Mouse (Mus musculus) embryonic facial prominence, embryonic 14.5 days (tissue): ENCODE measurements around the gene Irf2. TPM values are rescaled to one million over a fixed set of nuclear protein-coding genes. Genes with fewer than 3 reads are reported as not detected.

Experiments used
- ATAC-seq: fragments of 200-750 bp; cut with Nextera tagmentation; 2 replicates; pipeline ENCODE4 v1.8.0; 2017; ENCODE audit warnings: low read depth, moderate number of reproducible peaks, moderate TSS enrichment
- DNase-seq: peaks from one replicate; pipeline ENCODE4 v3.0.0-alpha.2; 2015; ENCODE audit warnings: low spot score
- H3K27ac ChIP-seq: fragments of 300-500 bp; sonication (generic); replicated peaks from 2 replicates; pipeline ENCODE4 v1.5.1; 2014; ENCODE audit warnings: low read depth, mild to moderate bottlenecking, low read length, moderate library complexity
- H3K27me3 ChIP-seq: fragments of 300-500 bp; sonication (generic); replicated peaks from 2 replicates; pipeline ENCODE4 v1.6.1; 2014; ENCODE audit warnings: low read length; ENCODE audit not compliant: control insufficient read depth, insufficient read depth
- H3K36me3 ChIP-seq: fragments of 300-500 bp; sonication (generic); 2 replicates; pipeline ENCODE4 v1.6.1; 2014; ENCODE audit warnings: low read length, mixed read lengths; ENCODE audit not compliant: control insufficient read depth, insufficient read depth
- H3K4me1 ChIP-seq: fragments of 300-500 bp; sonication (generic); 2 replicates; pipeline ENCODE4 v1.6.1; 2014; ENCODE audit warnings: antibody characterized with exemption, low read length; ENCODE audit not compliant: control insufficient read depth, insufficient read depth
- H3K4me2 ChIP-seq: fragments of 300-500 bp; sonication (generic); 2 replicates; pipeline ENCODE4 v1.6.1; 2014; ENCODE audit warnings: low read depth, mild to moderate bottlenecking, low read length, moderate library complexity, mixed read lengths
- H3K4me3 ChIP-seq: fragments of 300-500 bp; sonication (generic); 2 replicates; pipeline ENCODE4 v1.5.1; 2014; ENCODE audit warnings: low read depth, mild to moderate bottlenecking, low read length
- H3K9ac ChIP-seq: fragments of 300-500 bp; sonication (generic); 2 replicates; pipeline ENCODE4 v1.6.1; 2014; ENCODE audit warnings: low read depth, mild to moderate bottlenecking, low read length, moderate library complexity, mixed read lengths
- H3K9me3 ChIP-seq: fragments of 300-500 bp; sonication (generic); 2 replicates; pipeline ENCODE4 v1.6.1; 2016; ENCODE audit warnings: low read length; ENCODE audit not compliant: control insufficient read depth
- WGBS: fragments of 180-500 bp; shearing (Covaris S2); extraction: QIAGEN DNeasy Blood & Tissue Kit; methylation state at CpG from one replicate; pipeline ENCODE4 v1.1.7; 2014; 5-methylcytosine and 5-hydroxymethylcytosine counted together
- polyA plus RNA-seq: library from polyadenylated mRNA; unstranded; fragments of >200 nt; fragmentation: Nextera tagmentation; extraction: Ambion mirVana; gene quantifications from 2 replicates; pipeline ENCODE4 v1.2.1, GENCODE M21; 2014

The Irf2 gene
- polyA plus RNA-seq, 1 experiment from 2014 or later = 15.3 TPM

DNA sequence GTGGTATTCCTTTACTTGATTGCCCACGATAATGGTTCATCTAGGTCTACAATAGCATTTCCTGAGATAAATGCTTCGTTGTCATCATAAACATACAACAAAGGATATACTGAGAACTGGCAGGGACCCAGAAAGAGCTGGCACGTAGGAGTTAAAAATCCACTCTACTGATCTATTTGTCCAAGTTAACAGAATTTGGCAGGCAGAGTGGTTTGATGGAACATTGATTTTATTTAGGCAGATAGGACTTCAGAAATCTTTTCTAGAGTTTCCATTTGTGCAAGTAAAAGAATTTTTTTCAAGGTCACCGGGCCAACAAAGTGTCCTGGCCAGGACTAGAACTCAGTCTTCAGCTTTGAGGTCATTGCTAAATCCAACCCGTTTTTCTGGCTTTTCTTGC lies 98.5 kb downstream of the Irf2 start:
- no peak overlapping the region for H3K9ac ChIP-seq
- DNase-seq (no peak), ATAC-seq (no peak)
- no peak overlapping the region for H3K4me2 ChIP-seq
- 88% methylated on average over 5 of the region's 5 CpGs for WGBS
- H3K27me3 ChIP-seq = no peaks in the 10 kb centered on the region
- peaks cover 21% of the 10 kb centered on the region for H3K36me3 ChIP-seq
- no peak overlapping the region for H3K4me3 ChIP-seq
- no peaks in the 10 kb centered on the region for H3K9me3 ChIP-seq
- H3K4me1 ChIP-seq = 0 out of 2 replicates have a peak, but pooled peaks cover 3% of the 10 kb centered on the region
- no peak overlapping the region for H3K27ac ChIP-seq

DNA sequence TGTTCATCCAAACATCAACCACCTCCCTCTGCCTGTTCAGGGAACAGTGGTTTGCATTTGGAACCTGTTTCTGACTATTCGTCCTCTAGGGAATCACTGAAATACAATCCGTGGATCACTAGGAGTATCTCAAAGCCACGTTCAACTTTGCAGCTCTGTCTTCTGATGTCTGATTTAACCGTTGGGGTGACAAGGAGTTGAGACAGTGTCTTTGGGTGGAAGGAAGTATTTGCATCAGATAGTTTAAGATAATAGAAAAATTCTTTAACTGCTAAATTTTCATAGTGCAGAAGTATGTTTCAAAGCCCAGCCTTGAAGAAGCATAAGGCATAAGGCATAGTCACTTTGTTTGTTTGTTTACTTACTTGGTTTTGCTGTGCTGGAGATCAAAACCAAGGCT lies 100.9 kb downstream of the Irf2 start:
- ATAC-seq = no peak
- DNase-seq = no peak
- Histone ChIP-seq H3K4me2 (no peak overlapping the region), H3K9me3 (no peaks in the 10 kb centered on the region), H3K4me1 (0 out of 2 replicates have a peak, but pooled peaks cover 3% of the 10 kb centered on the region), H3K36me3 (peaks cover 17% of the 10 kb centered on the region), H3K27ac (no peak overlapping the region), H3K27me3 (no peaks in the 10 kb centered on the region), H3K9ac (no peak overlapping the region), H3K4me3 (no peak overlapping the region)
- 75% methylated on average over 4 of the region's 4 CpGs for WGBS

DNA sequence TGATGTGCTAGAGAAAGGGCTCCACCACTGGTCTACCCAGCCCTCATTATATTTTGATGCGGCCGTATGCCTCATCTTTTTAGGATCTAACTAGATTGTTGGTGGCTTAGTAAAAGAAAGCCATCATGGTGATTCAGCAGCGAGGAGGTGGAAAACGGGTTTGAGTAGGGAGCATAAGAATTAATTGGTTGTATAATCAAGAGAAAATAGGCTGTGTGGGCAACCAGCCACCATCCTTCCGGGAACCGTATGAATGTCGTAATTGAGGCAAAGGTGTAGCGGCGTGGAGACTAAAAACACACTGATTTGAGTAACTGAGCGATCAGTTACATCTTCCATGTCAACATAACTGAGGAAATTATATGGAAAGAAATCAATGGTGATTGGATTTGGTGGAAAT lies 101.3 kb downstream of the Irf2 start:
- no peak overlapping the region for H3K9ac ChIP-seq
- H3K4me2 ChIP-seq = no peak overlapping the region
- H3K36me3 ChIP-seq = peaks cover 21% of the 10 kb centered on the region
- no peaks in the 10 kb centered on the region for H3K27me3 ChIP-seq
- no peaks in the 10 kb centered on the region for H3K9me3 ChIP-seq
- WGBS = 95% methylated on average over 10 of the region's 10 CpGs
- DNase-seq (no peak), ATAC-seq (no peak)
- H3K4me3 ChIP-seq = no peak overlapping the region
- no peak overlapping the region for H3K27ac ChIP-seq
- H3K4me1 ChIP-seq = 0 out of 2 replicates have a peak, but pooled peaks cover 3% of the 10 kb centered on the region

DNA sequence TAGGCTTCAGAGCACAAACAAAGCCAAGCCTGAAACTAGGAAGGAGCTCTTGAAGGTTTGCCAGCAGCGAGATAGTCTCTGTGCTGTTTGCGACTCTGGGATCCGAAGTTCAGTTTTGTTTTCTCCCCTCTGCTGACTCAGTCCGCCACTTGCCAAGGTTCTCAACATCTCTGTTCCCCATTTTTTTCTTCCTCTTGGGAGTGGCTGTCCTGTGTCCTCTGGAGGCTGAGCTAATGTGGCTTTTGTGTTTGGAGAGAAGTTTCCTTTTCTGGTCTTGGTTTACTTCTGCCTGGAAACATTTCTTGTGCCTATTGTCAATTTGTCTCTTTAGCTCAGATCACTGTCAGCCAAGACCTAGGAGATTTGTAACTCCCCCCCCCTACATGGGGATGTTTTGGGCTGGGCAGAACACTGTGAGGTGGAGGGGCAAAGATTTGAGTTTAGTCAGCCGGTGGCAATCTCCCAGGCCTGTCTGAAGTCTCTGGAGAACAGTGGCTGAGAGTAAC lies 103.2 kb downstream of the Irf2 start:
- H3K4me1 ChIP-seq = 0 out of 2 replicates have a peak, but pooled peaks cover 3% of the 10 kb centered on the region
- DNase-seq = peak; percentile 50
- peaks cover 31% of the 10 kb centered on the region for H3K36me3 ChIP-seq
- H3K9ac ChIP-seq = no peak overlapping the region
- H3K4me2 ChIP-seq = no peak overlapping the region
- WGBS = 52% methylated on average over 5 of the region's 5 CpGs
- H3K27ac ChIP-seq = peak overlapping the region; percentile 53; the same call in 1 of the 2 replicates
- no peaks in the 10 kb centered on the region for H3K9me3 ChIP-seq
- no peak overlapping the region for H3K4me3 ChIP-seq
- peak; percentile 26; the same call in 1 of the 2 replicates for ATAC-seq
- H3K27me3 ChIP-seq = no peaks in the 10 kb centered on the region

DNA sequence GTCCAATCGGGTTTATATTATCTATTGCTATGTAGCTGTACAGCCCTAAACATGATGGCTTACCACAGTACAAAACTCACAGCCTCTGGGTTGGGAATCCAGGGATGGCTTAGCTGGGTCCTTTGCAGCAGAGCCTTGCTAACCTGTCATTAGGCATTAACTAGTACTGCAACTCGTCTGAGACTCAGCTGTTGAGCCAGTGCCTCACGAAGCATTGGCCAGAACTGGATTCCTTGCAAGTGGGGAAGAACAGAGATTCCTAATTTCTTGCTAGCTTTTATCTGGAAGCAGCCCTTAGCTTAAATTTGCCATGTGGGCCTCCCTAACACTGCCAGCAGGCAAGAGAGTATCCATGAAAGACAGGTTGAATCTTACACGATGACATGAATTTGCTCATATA lies 104.3 kb downstream of the Irf2 start:
- DNase-seq (no peak), ATAC-seq (no peak)
- Histone ChIP-seq H3K27ac (no peak overlapping the region), H3K9me3 (no peaks in the 10 kb centered on the region), H3K9ac (no peak overlapping the region), H3K4me3 (no peak overlapping the region), H3K4me1 (0 out of 2 replicates have a peak, but pooled peaks cover 3% of the 10 kb centered on the region), H3K27me3 (no peaks in the 10 kb centered on the region), H3K4me2 (no peak overlapping the region), H3K36me3 (peaks cover 24% of the 10 kb centered on the region)
- 74% methylated on average over 4 of the region's 4 CpGs for WGBS

DNA sequence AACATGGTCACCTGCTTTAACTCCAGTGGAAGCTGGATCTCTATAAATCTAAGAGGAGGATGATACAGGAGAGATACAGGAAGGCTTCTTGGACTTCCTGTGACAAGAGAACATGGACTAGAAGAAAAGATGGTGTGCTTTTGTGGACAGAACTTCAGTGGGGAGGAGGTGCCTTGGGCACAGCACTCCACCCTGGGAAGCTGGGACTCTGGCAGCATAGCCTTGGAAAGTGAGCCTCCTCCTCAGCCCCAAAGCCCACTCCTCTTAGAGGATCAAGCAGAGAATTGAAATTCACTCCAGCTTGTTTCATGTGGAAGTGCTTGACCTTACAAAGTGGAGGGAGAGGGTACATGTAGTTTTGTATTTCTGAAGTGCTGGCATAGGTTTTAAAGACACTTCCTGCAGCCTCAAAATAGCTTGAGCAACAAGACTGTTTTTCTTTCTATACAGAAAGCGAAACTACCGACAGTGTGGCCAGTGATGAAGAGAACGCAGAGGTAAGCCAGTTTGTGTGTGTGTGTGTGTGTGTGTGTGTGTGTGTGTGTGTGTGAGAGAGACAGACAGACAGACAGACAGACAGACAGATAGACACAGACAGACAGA lies 104.9 kb downstream of the Irf2 start:
- Histone ChIP-seq H3K4me3 (no peak overlapping the region), H3K27me3 (no peaks in the 10 kb centered on the region), H3K9me3 (no peaks in the 10 kb centered on the region), H3K27ac (peak overlapping the region; percentile 13; the same call in 1 of the 2 replicates), H3K36me3 (peaks cover 19% of the 10 kb centered on the region), H3K4me2 (no peak overlapping the region), H3K4me1 (0 out of 2 replicates have a peak, but pooled peaks cover 3% of the 10 kb centered on the region), H3K9ac (no peak overlapping the region)
- ATAC-seq = no peak
- 79% methylated on average over 3 of the region's 3 CpGs for WGBS
- DNase-seq = no peak

DNA sequence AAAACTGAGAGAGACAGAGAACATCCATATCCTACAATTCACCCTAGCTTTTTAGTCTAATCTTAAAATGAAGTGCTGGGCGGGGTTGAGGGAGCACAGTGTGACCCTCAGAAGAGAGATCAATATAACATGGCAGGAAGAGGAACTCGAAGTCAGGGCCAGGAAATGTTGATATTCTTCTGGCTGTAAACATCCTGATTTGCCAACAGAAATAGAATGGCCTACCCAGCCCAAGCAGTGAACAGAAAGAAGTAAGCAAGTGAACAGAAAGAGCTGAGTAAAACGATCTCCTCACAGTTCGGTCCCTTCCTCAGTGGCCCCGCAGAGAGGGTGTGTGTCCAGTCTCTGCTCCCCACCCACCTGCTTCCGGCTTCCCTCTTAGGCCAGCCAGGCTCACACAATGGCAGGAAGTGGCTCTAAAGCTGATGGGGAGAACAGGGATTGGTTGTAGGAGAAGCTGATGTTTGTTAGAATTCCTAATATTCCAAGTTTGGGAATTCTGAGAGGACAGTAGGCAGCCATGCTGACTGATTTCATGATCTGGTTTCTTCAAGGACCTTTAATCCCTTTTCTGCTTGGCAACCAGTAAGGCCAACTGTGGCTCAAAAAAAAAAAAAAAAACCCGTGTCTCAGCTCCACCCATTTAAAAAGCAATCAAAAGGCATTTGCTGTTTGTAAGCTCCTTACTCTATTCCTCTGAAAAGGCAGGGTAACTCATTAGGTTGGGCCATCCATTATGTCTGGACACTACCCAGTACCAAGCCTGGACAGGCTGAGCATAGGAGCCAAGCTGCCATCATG lies 105.6 kb downstream of the Irf2 start:
- ATAC-seq = no peak
- Histone ChIP-seq H3K4me1 (0 out of 2 replicates have a peak, but pooled peaks cover 3% of the 10 kb centered on the region), H3K9me3 (no peaks in the 10 kb centered on the region), H3K9ac (no peak overlapping the region), H3K36me3 (peaks cover 19% of the 10 kb centered on the region), H3K4me2 (no peak overlapping the region), H3K4me3 (no peak overlapping the region), H3K27ac (peak overlapping the region; percentile 36), H3K27me3 (no peaks in the 10 kb centered on the region)
- 64% methylated on average over 7 of the region's 7 CpGs for WGBS
- DNase-seq = no peak

DNA sequence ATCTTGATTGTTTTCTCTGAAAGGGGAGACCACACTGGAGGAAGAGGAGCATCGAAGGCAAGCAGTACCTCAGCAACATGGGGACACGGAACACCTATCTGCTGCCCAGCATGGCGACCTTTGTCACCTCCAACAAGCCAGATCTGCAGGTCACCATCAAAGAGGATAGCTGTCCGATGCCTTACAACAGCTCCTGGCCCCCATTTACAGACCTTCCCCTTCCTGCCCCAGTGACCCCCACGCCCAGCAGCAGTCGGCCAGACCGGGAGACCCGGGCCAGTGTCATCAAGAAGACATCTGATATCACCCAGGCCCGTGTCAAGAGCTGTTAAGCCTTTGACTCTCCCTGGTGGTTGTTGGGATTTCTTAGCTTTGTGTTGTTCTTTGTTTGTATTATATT lies 106.4 kb downstream of the Irf2 start:
- H3K27ac ChIP-seq = peak overlapping the region; percentile 36; the same call in 1 of the 2 replicates
- ATAC-seq (no peak), DNase-seq (no peak)
- H3K27me3 ChIP-seq = no peaks in the 10 kb centered on the region
- H3K4me2 ChIP-seq = no peak overlapping the region
- H3K9ac ChIP-seq = no peak overlapping the region
- H3K4me3 ChIP-seq = no peak overlapping the region
- 78% methylated on average over 9 of the region's 9 CpGs for WGBS
- 0 out of 2 replicates have a peak, but pooled peaks cover 3% of the 10 kb centered on the region for H3K4me1 ChIP-seq
- H3K36me3 ChIP-seq = peaks cover 19% of the 10 kb centered on the region
- no peaks in the 10 kb centered on the region for H3K9me3 ChIP-seq
